Mouse (Mus musculus): Measurements from ENCODE around the gene Syt5.
"Not testable (repeated sequence)": the region's sequence is repeated elsewhere in the genome, so short reads cannot be mapped to it uniquely, and the experiment has no call there.

Syt5 gene

GRCm38 (mm10) chr7:4547221-4547641 lies at the start of gene Syt5:
TSS of gene Syt5 (minus strand) at chr7:4547541.
- in situ Hi-C loops (cut with MboI; ENCODE audit: low pct_unique_long_range_greater_than_20kb in 1 of 2, low sequenced_read_pairs in 2 of 2, unreplicated experiment in 1 of 2), result no loop called here

GRCm38 (mm10) chr7:4597046-4597445 lies 49.7 kb upstream of the Syt5 start:
- in situ Hi-C loops (cut with MboI; ENCODE audit: low pct_unique_long_range_greater_than_20kb in 1 of 2, low sequenced_read_pairs in 2 of 2, unreplicated experiment in 1 of 2), result not testable (repeated sequence)

GRCm38 (mm10) chr7:4581481-4581880 lies 34.1 kb upstream of the Syt5 start:
- in situ Hi-C loops (cut with MboI; ENCODE audit: low pct_unique_long_range_greater_than_20kb in 1 of 2, low sequenced_read_pairs in 2 of 2, unreplicated experiment in 1 of 2), result not testable (repeated sequence)

- in situ Hi-C loops (cut with MboI; ENCODE audit: low pct_unique_long_range_greater_than_20kb in 1 of 2, low sequenced_read_pairs in 2 of 2, unreplicated experiment in 1 of 2), result not testable (repeated sequence)
Observed at GRCm38 (mm10) chr7:4572361-4572760, 25.0 kb upstream of the Syt5 start.

DNA sequence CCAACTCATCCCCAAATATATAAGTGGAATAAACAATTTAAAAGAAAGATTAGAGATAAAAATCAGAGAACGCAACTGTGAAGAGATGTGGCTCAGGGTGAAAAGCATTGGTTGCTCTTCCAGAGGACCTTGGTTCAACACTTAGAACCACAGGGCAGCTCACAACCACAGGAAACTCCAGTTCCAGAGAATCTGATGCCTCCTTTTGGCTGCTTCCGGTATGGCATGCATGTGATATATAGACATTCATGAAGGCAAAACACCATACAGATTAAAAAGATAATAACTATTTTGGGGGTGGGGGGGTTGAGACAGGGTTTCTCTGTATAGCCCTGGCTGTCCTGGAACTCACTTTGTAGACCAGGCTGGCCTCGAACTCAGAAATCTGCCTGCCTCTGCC lies 15.3 kb upstream of the Syt5 start:
- in situ Hi-C loops (cut with MboI; ENCODE audit: low pct_unique_long_range_greater_than_20kb in 1 of 2, low sequenced_read_pairs in 2 of 2, unreplicated experiment in 1 of 2), result no loop called here

- in situ Hi-C loops (cut with MboI; ENCODE audit: low pct_unique_long_range_greater_than_20kb in 1 of 2, low sequenced_read_pairs in 2 of 2, unreplicated experiment in 1 of 2), result loop anchor here in 1 of 2 experiments (10.0 kb wide), 1 partner anchor 388 kb away; no protein-coding TSS in a partner anchor
Observed at GRCm38 (mm10) chr7:4557167-4557560, 9.8 kb upstream of the Syt5 start.

- in situ Hi-C loops (cut with MboI; ENCODE audit: low pct_unique_long_range_greater_than_20kb in 1 of 2, low sequenced_read_pairs in 2 of 2, unreplicated experiment in 1 of 2), result loop anchor here in 1 of 2 experiments (10.0 kb wide), 1 partner anchor 388 kb away; no protein-coding TSS in a partner anchor
Observed at GRCm38 (mm10) chr7:4556256-4557166, 9.2 kb upstream of the Syt5 start.

DNA sequence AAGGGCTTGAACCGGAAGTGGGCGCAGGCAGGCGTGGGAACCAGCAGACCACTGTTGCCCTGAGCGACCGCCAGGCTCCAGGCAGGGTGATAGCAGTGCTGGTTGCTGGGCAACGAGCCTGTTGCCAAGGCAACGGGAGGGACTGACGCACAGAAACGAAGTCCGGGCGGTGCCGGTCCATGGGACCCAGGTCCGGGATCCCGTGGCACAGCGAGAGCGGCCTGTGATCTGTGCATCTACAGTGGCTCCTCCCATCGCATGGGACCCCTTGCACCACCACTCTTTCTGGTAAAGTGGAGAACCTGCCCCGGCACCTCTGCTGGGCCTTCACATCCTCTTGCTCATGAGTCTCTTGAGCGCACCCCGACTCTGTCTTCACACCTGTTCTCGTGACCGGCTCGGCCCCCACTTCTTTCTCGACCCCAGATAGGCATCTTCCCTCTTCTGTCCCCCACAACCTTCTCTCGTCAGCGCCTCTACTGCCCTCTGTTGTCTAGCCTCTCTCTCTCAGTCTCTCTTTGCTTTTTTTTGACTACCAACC lies 680 bp downstream of the Syt5 start:
- in situ Hi-C loops (cut with MboI; ENCODE audit: low pct_unique_long_range_greater_than_20kb in 1 of 2, low sequenced_read_pairs in 2 of 2, unreplicated experiment in 1 of 2), result no loop called here

DNA sequence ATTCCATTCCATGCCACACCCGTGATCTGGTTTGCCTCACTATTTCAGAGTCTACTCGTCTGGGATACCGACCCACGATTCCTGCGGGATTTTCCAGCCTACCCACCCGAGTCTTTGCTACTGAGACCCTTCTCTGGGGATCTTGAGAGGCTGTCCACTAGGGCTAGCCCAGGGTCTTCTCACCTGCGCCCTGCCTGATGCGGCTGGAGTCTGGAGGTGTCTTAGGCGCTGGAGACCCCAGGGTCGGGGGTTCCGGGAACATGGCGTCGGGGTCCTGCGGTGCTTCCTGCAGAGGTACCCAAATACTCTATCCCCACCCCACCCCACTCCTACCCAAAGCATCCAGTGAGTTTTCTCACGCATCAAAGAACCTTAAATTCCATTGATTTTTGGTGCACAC lies 1.3 kb downstream of the Syt5 start:
- in situ Hi-C loops (cut with MboI; ENCODE audit: low pct_unique_long_range_greater_than_20kb in 1 of 2, low sequenced_read_pairs in 2 of 2, unreplicated experiment in 1 of 2), result no loop called here

GRCm38 (mm10) chr7:4542013-4542412 lies 5.3 kb downstream of the Syt5 start:
- in situ Hi-C loops (cut with MboI; ENCODE audit: low pct_unique_long_range_greater_than_20kb in 1 of 2, low sequenced_read_pairs in 2 of 2, unreplicated experiment in 1 of 2), result no loop called here

GRCm38 (mm10) chr7:4541344-4541743 lies 6.0 kb downstream of the Syt5 start:
- in situ Hi-C loops (cut with MboI; ENCODE audit: low pct_unique_long_range_greater_than_20kb in 1 of 2, low sequenced_read_pairs in 2 of 2, unreplicated experiment in 1 of 2), result no loop called here

DNA sequence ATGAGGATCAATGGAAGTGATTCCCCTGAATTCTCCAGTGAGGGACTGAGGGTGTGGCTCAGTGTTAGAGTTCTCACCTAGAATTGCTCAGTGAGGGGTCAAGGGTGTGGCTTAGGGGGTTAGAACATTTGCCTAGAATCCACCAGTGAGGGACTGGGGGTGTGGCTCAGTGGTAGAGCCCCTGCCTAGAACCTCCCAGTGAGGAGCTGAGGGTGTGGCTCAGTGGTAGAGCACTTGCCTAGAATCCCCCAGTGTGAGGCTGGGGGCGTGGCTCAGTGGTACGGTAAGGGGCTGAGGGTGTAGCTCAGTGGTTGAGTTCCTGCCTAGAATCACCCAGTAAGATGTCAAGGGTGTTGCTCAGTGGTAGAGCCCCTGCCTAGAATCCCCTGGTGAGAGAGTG lies 8.3 kb downstream of the Syt5 start:
- in situ Hi-C loops (cut with MboI; ENCODE audit: low pct_unique_long_range_greater_than_20kb in 1 of 2, low sequenced_read_pairs in 2 of 2, unreplicated experiment in 1 of 2), result no loop called here

DNA sequence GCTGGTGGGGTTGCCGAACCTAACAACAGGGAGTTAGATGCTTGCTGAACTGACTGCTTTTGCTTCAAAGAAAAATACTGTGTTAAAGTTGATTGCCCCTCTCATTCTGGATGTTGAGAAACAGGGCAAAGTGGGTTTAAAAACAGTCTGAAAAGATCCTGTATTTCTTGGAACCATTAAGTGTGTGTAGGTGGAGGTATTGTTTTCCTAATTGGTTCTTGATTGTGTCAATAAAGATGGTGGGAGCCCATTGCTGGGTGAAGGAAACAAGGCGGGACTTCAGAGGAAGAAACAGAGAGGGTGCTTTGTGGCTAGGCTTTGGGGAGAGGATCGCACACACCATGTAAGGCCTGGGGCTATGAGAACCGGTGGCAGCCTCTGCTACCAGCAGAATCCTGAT lies 10.2 kb downstream of the Syt5 start:
- in situ Hi-C loops (cut with MboI; ENCODE audit: low pct_unique_long_range_greater_than_20kb in 1 of 2, low sequenced_read_pairs in 2 of 2, unreplicated experiment in 1 of 2), result no loop called here

- in situ Hi-C loops (cut with MboI; ENCODE audit: low pct_unique_long_range_greater_than_20kb in 1 of 2, low sequenced_read_pairs in 2 of 2, unreplicated experiment in 1 of 2), result no loop called here
Observed at GRCm38 (mm10) chr7:4536369-4536768, 11.0 kb downstream of the Syt5 start.

DNA sequence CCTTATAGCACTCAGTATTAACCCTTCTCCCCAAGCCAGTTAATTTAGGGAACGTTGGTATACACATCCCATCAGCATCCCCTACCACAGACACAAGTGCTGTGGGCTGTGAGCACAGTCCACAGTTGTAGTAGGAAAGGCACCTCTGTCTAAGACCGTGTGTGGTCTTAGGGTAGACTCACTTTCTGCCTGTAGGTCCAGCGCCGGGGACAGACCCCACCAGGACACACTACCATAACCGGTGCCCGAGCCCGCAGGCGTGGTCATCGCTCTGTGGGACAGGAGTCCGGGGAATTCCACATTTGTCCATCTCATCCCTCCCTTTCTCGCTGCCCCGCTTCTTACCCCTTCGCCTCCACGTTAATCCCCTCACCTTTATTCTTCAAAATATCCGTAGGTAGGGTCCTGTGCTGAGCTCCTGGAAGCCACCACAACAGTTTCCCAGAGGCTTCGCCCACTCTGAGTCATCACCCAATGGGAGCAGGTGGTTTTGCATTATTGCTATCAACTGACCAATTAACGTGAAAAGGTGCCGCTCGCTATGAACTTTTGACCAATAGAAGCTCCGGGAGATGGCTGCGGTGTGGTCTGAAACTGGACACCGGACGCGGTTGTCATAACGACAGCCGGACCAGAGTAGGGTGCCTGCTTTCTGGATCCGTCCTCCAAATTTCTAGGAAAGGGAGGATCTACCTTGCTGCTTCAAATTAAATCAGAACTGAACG lies 15.2 kb downstream of the Syt5 start, which contains the start of gene Dnaaf3:
Dnaaf3 (minus strand) TSS at position 449 of the 725 bp plus-strand sequence.
- in situ Hi-C loops (cut with MboI; ENCODE audit: low pct_unique_long_range_greater_than_20kb in 1 of 2, low sequenced_read_pairs in 2 of 2, unreplicated experiment in 1 of 2), result no loop called here

- in situ Hi-C loops (cut with MboI; ENCODE audit: low pct_unique_long_range_greater_than_20kb in 1 of 2, low sequenced_read_pairs in 2 of 2, unreplicated experiment in 1 of 2), result not testable (repeated sequence)
Observed at GRCm38 (mm10) chr7:4530166-4530565, 17.2 kb downstream of the Syt5 start.

DNA sequence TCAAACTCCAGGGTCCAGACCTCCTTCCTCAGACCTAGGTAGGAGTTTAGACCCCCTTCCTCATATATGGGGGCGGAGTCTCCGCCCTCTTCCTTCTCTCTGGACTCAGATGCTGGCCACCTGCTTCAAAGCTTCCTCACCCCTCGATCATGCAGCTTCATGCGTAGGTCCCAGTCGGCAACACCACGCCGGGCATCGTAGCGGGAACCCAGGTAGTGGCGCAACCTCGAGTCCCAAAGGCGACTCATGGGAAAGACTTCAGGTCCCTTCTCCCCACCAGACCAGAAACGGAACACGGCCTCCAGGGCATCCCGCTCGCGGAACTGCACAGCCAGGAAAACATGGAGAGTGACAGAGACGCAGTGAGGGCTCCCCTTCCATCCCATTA lies 20.0 kb downstream of the Syt5 start:
- in situ Hi-C loops (cut with MboI; ENCODE audit: low pct_unique_long_range_greater_than_20kb in 1 of 2, low sequenced_read_pairs in 2 of 2, unreplicated experiment in 1 of 2), result no loop called here

DNA sequence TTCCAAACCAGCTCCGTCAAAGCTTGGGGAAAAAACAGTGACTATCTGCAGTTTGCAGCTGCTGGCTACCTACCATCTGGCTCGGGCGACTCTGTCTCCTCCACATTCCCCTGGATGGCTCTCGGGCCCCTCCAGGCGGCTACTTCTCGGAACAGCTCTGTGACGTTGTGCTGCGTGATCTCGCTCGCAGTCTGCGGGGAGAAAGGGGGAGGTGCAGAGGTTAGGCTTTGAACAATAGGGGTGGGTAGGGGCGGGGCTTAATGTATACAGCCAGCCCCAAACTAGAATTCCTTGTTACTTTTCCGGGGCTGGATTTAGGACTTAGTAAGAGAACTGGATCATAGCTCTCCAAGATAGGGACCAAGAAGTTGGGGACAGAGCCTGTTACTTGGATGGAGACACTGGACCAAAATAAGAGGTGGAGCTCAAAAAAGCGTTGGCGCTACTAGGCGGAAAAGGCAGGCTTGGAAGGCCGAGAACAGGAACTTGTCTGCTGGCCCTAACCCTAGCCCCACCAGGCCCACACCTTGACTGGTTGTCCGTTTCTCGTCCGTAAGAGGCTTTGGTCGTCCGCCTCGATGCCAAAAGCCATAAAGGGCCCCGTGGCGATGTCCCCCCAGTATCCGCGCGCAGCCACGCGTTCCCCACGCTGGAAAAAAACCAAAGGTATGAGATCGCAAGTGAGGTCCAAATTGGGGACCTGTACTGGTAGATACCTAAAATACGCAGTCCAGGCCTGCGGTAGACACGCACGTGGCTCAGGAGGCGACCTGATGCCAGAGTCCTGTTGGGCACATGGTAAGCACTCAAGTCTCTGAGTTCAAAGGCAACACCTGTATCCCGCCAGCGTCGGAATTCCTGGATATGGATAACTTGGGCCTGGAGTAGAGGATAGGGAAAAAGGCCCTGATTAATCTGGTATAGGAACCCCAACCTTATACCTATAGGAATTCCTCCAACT lies 20.7 kb downstream of the Syt5 start:
- in situ Hi-C loops (cut with MboI; ENCODE audit: low pct_unique_long_range_greater_than_20kb in 1 of 2, low sequenced_read_pairs in 2 of 2, unreplicated experiment in 1 of 2), result no loop called here
